Mouse (Mus musculus): ENCODE data around the gene Rnaseh2c. TPM values are rescaled to one million over a fixed set of nuclear protein-coding genes. Genes with fewer than 3 reads are reported as not detected.

Rnaseh2c gene
- polyA plus RNA-seq, 1 experiment from 2014 or later: 198 TPM

- H3K4me1 ChIP-seq (replicated peaks; ENCODE audit: control insufficient read depth, insufficient read depth, low read length): peaks cover 13% of the 10 kb centered on the region
- ATAC-seq (replicated peaks; ENCODE audit: low FRiP score): peak; percentile 70
- DNase-seq (ENCODE audit: low spot score): peak; percentile 84
- peaks cover 23% of the 10 kb centered on the region for H3K27me3 ChIP-seq (ENCODE audit: control insufficient read depth, insufficient read depth, low read length)
- 6% methylated on average over 62 of the region's 62 CpGs for WGBS
- peak overlapping the region; percentile 84 for H3K4me2 ChIP-seq (ENCODE audit: low read depth, low read length, severe bottlenecking)
- peak overlapping the region; percentile 45 for H3K9ac ChIP-seq (ENCODE audit: low read length)
- no peaks in the 10 kb centered on the region for H3K9me3 ChIP-seq (ENCODE audit: control insufficient read depth, low read length)
- no peak overlapping the region for H3K27ac ChIP-seq (ENCODE audit: low read depth, low read length)
- peak overlapping the region; percentile 43 for H3K4me3 ChIP-seq (ENCODE audit: low read depth, low read length)
- no peaks in the 10 kb centered on the region for H3K36me3 ChIP-seq (ENCODE audit: control insufficient read depth, insufficient read depth, low read length)
These were observed 52.5 kb downstream of the Rnaseh2c start for GRCm38 (mm10) chr19:5653969-5654719.

GRCm38 (mm10) chr19:5654720-5655298, 53.1 kb downstream of the Rnaseh2c start:
- Histone ChIP-seq H3K4me1 (replicated peaks; ENCODE audit: control insufficient read depth, insufficient read depth, low read length) (peaks cover 13% of the 10 kb centered on the region), H3K4me3 (ENCODE audit: low read depth, low read length) (peak overlapping the region; percentile 43), H3K9ac (ENCODE audit: low read length) (peak overlapping the region; percentile 37), H3K27me3 (ENCODE audit: control insufficient read depth, insufficient read depth, low read length) (peaks cover 23% of the 10 kb centered on the region), H3K36me3 (ENCODE audit: control insufficient read depth, insufficient read depth, low read length) (no peaks in the 10 kb centered on the region), H3K27ac (ENCODE audit: low read depth, low read length) (no peak overlapping the region), H3K9me3 (ENCODE audit: control insufficient read depth, low read length) (no peaks in the 10 kb centered on the region), H3K4me2 (ENCODE audit: low read depth, low read length, severe bottlenecking) (peak overlapping the region; percentile 84)
- WGBS: 9% methylated on average over 43 of the region's 43 CpGs
- DNase-seq (ENCODE audit: low spot score) (no peak), ATAC-seq (replicated peaks; ENCODE audit: low FRiP score) (peak; percentile 29)

Other genes with a start within 250 kb of the Rnaseh2c start
- gene Eif1ad, start 235.1 kb upstream of the Rnaseh2c start, polyA plus RNA-seq (2014; fragmentation: Nextera tagmentation; extraction: Ambion mirVana): 79.2 and 82.8 TPM in 2 replicates
- gene Banf1, start 234.7 kb upstream of the Rnaseh2c start, polyA plus RNA-seq (2014; fragmentation: Nextera tagmentation; extraction: Ambion mirVana): 470 and 498 TPM in 2 replicates
- 87.1 and 101 TPM in 2 replicates for gene Sart1, start 213.2 kb upstream of the Rnaseh2c start, polyA plus RNA-seq (2014; fragmentation: Nextera tagmentation; extraction: Ambion mirVana)
- not detected in 2 replicates for gene Tsga10ip, start 199.3 kb upstream of the Rnaseh2c start, polyA plus RNA-seq (2014; fragmentation: Nextera tagmentation; extraction: Ambion mirVana)
- gene Drap1, start 176.9 kb upstream of the Rnaseh2c start, polyA plus RNA-seq (2014; fragmentation: Nextera tagmentation; extraction: Ambion mirVana): 193 and 202 TPM in 2 replicates
- gene AI837181, start 176.7 kb upstream of the Rnaseh2c start, polyA plus RNA-seq (2014; fragmentation: Nextera tagmentation; extraction: Ambion mirVana): 34.6 and 42.0 TPM in 2 replicates
- not detected in 2 replicates for gene Fosl1, start 154.3 kb upstream of the Rnaseh2c start, polyA plus RNA-seq (2014; fragmentation: Nextera tagmentation; extraction: Ambion mirVana)
- gene Ccdc85b, start 144.0 kb upstream of the Rnaseh2c start, polyA plus RNA-seq (2014; fragmentation: Nextera tagmentation; extraction: Ambion mirVana): 6.5 and 6.6 TPM in 2 replicates
- gene Fibp, start 141.3 kb upstream of the Rnaseh2c start, polyA plus RNA-seq (2014; fragmentation: Nextera tagmentation; extraction: Ambion mirVana): 105 TPM in 2 replicates
- 3.4 and 4.0 TPM in 2 replicates for gene Ctsw, start 133.4 kb upstream of the Rnaseh2c start, polyA plus RNA-seq (2014; fragmentation: Nextera tagmentation; extraction: Ambion mirVana)
- 49.1 and 50.4 TPM in 2 replicates for gene Efemp2, start 127.9 kb upstream of the Rnaseh2c start, polyA plus RNA-seq (2014; fragmentation: Nextera tagmentation; extraction: Ambion mirVana)
- gene Mus81, start 113.5 kb upstream of the Rnaseh2c start, polyA plus RNA-seq (2014; fragmentation: Nextera tagmentation; extraction: Ambion mirVana): 39.2 and 42.7 TPM in 2 replicates
- 3,238 and 3,452 TPM in 2 replicates for gene Cfl1, start 111.4 kb upstream of the Rnaseh2c start, polyA plus RNA-seq (2014; fragmentation: Nextera tagmentation; extraction: Ambion mirVana)
- not detected in 2 replicates for gene 1700020D05Rik, start 98.1 kb upstream of the Rnaseh2c start, polyA plus RNA-seq (2014; fragmentation: Nextera tagmentation; extraction: Ambion mirVana)
- gene Snx32, start 91.3 kb upstream of the Rnaseh2c start, polyA plus RNA-seq (2014; fragmentation: Nextera tagmentation; extraction: Ambion mirVana): 15.9 and 19.5 TPM in 2 replicates
- 0.11 and 0.35 TPM in 2 replicates for gene Ovol1, start 41.2 kb upstream of the Rnaseh2c start, polyA plus RNA-seq (2014; fragmentation: Nextera tagmentation; extraction: Ambion mirVana)
- 1.9 and 2.5 TPM in 2 replicates for gene Ap5b1, start 33.8 kb upstream of the Rnaseh2c start, polyA plus RNA-seq (2014; fragmentation: Nextera tagmentation; extraction: Ambion mirVana)
- 38.0 and 38.9 TPM in 2 replicates for gene Kat5, start 8.4 kb downstream of the Rnaseh2c start, polyA plus RNA-seq (2014; fragmentation: Nextera tagmentation; extraction: Ambion mirVana)
- 37.8 and 39.9 TPM in 2 replicates for gene Rela, start 35.6 kb downstream of the Rnaseh2c start, polyA plus RNA-seq (2014; fragmentation: Nextera tagmentation; extraction: Ambion mirVana)
- gene Sipa1, start 61.8 kb downstream of the Rnaseh2c start, polyA plus RNA-seq (2014; fragmentation: Nextera tagmentation; extraction: Ambion mirVana): 18.4 and 19.9 TPM in 2 replicates
- 20.4 and 21.7 TPM in 2 replicates for gene Map3k11, start 86.9 kb downstream of the Rnaseh2c start, polyA plus RNA-seq (2014; fragmentation: Nextera tagmentation; extraction: Ambion mirVana)
- gene Pcnx3, start 87.0 kb downstream of the Rnaseh2c start, polyA plus RNA-seq (2014; fragmentation: Nextera tagmentation; extraction: Ambion mirVana): 34.1 and 37.7 TPM in 2 replicates
- not detected in 2 replicates for gene Kcnk7, start 102.5 kb downstream of the Rnaseh2c start, polyA plus RNA-seq (2014; fragmentation: Nextera tagmentation; extraction: Ambion mirVana)
- 6.8 and 7.4 TPM in 2 replicates for gene Ehbp1l1, start 124.4 kb downstream of the Rnaseh2c start, polyA plus RNA-seq (2014; fragmentation: Nextera tagmentation; extraction: Ambion mirVana)
- gene Fam89b, start 127.8 kb downstream of the Rnaseh2c start, polyA plus RNA-seq (2014; fragmentation: Nextera tagmentation; extraction: Ambion mirVana): 140 and 162 TPM in 2 replicates
- gene Ltbp3, start 139.0 kb downstream of the Rnaseh2c start, polyA plus RNA-seq (2014; fragmentation: Nextera tagmentation; extraction: Ambion mirVana): 5.0 and 5.5 TPM in 2 replicates
- 65.2 and 66.3 TPM in 2 replicates for gene Scyl1, start 169.5 kb downstream of the Rnaseh2c start, polyA plus RNA-seq (2014; fragmentation: Nextera tagmentation; extraction: Ambion mirVana)

All from forebrain, embryonic 11.5 days (tissue).